Mouse (Mus musculus) bone marrow macrophage, adult 2 months (primary cell): ENCODE results near the gene Lhfpl2.

Experiments used
- CTCF ChIP-seq: IDR thresholded peaks from 2 replicates; pipeline ENCODE4 v1.5.1; 2012; ENCODE audit warnings: low read depth, mild to moderate bottlenecking, low read length, moderate library complexity
- POLR2A ChIP-seq: IDR thresholded peaks from 2 replicates; pipeline ENCODE4 v1.6.1; 2012; ENCODE audit warnings: mild to moderate bottlenecking, low read depth, low read length, borderline replicate concordance

- TF ChIP-seq CTCF (no peak), POLR2A (no peak)
These were observed 135.6 kb downstream of the Lhfpl2 start for GRCm38 (mm10) chr13:94193227-94193626.
